Mouse (Mus musculus): ENCODE results near the gene Thra. TPM values are rescaled to one million over a fixed set of nuclear protein-coding genes. Genes with fewer than 3 reads are reported as not detected.

The Thra gene
- total and polyA plus RNA-seq, 3 experiments = 1.1 to 3.9 (median 3.8) TPM

GRCm38 (mm10) chr11:98804605-98805004 is 64.2 kb downstream of the Thra start, which contains the start of gene Casc3:
Gene Casc3, plus strand, starts transcription at chr11:98804905.
- Histone ChIP-seq H3K4me2 (ENCODE audit: insufficient read depth, low read depth, poor library complexity, severe bottlenecking) (no peak within 1 kb of the TSS), H3K4me1 (ENCODE audit: control insufficient read depth in 1 of 2, insufficient read depth in 2 of 2) (peaks cover 2 to 39% of the 10 kb centered on the region in 2 experiments; a peak in 3 of 4 replicates), H3K36me3 (replicated peaks in 1 of 2; ENCODE audit: control insufficient read depth in 1 of 2, insufficient read depth in 1 of 2, low read length in 1 of 2) (peaks cover 43 to 80% of the 10 kb centered on the region in 2 experiments), H3K4me3 (replicated peaks in 1 of 3; ENCODE audit: low read depth in 2 of 3, low read length in 2 of 3, poor library complexity in 1 of 3) (no peak within 1 kb of the TSS), H3K27ac (ENCODE audit: insufficient read depth, low read depth) (no peak within 1 kb of the TSS), H3K9me3 (replicated peaks; ENCODE audit: low read length) (no peaks in the 10 kb centered on the region), H3K9ac (ENCODE audit: insufficient read depth, low read depth) (no peak within 1 kb of the TSS), H3K79me2 (replicated peaks; ENCODE audit: control insufficient read depth, extremely low read depth, insufficient read depth, poor library complexity, severe bottlenecking) (peaks cover 2% of the 10 kb centered on the region; the same call in 1 of the 2 replicates), H3K27me3 (replicated peaks) (no peaks in the 10 kb centered on the region)
- TF ChIP-seq MAX (IDR thresholded peaks at IDR 0.05; ENCODE audit: low read length) (no peak), KAT2A (IDR thresholded peaks at IDR 0.05; ENCODE audit: insufficient replicate concordance, low read length) (no peak)
- in situ Hi-C loops (cut with MboI; ENCODE audit: low pct_ligation_motif_present, low pct_unique_long_range_greater_than_20kb, low sequenced_read_pairs) (no loop called here), dilution Hi-C loops (cut with MboI; ENCODE audit: extremely low pct_ligation_motif_present, extremely low pct_unique_long_range_greater_than_20kb, low sequenced_read_pairs) (no loop called here)
- no peak for DNase-seq (ENCODE audit: extremely low read depth)

- dilution Hi-C loops (cut with MboI; ENCODE audit: extremely low pct_ligation_motif_present, extremely low pct_unique_long_range_greater_than_20kb, low sequenced_read_pairs) (no loop called here), in situ Hi-C loops (cut with MboI; ENCODE audit: low pct_ligation_motif_present, low pct_unique_long_range_greater_than_20kb, low sequenced_read_pairs) (no loop called here)
- no peak for DNase-seq (ENCODE audit: extremely low read depth)
- H3K79me2 ChIP-seq (replicated peaks; ENCODE audit: control insufficient read depth, extremely low read depth, insufficient read depth, poor library complexity, severe bottlenecking) = peaks cover 31% of the 10 kb centered on the region
- H3K27ac ChIP-seq (ENCODE audit: insufficient read depth, low read depth) = no peak overlapping the region
- H3K27me3 ChIP-seq (replicated peaks) = no peaks in the 10 kb centered on the region
- H3K9me3 ChIP-seq (replicated peaks; ENCODE audit: low read length) = no peaks in the 10 kb centered on the region
- TF ChIP-seq ELF1 (IDR thresholded peaks at IDR 0.05; ENCODE audit: low read depth, low read length) = no peak
- TF ChIP-seq ZNF384 (IDR thresholded peaks at IDR 0.05; ENCODE audit: low read depth, low read length) = peak; percentile 52; the same call in 1 of the 2 replicates
- H3K4me1 ChIP-seq (ENCODE audit: control insufficient read depth in 1 of 2, insufficient read depth in 2 of 2) = peaks cover 2 to 65% of the 10 kb centered on the region in 2 experiments; a peak in 3 of 4 replicates
- peak overlapping the region; percentile 96 for H3K9ac ChIP-seq (ENCODE audit: insufficient read depth, low read depth)
- H3K36me3 ChIP-seq (replicated peaks in 1 of 2; ENCODE audit: control insufficient read depth in 1 of 2, insufficient read depth in 1 of 2, low read length in 1 of 2) = peaks cover 40 to 73% of the 10 kb centered on the region in 2 experiments
- peak overlapping the region; percentile 76; the same call in 1 of the 2 replicates for H3K4me2 ChIP-seq (ENCODE audit: insufficient read depth, low read depth, poor library complexity, severe bottlenecking)
- H3K4me3 ChIP-seq (replicated peaks in 1 of 3; ENCODE audit: low read depth in 2 of 3, low read length in 2 of 3, poor library complexity in 1 of 3) = no peak overlapping the region
Observed at GRCm38 (mm10) chr11:98808417-98808816, 68.0 kb downstream of the Thra start.

GRCm38 (mm10) chr11:98809457-98810290 is 69.2 kb downstream of the Thra start:
- in situ Hi-C loops (cut with MboI; ENCODE audit: low pct_ligation_motif_present, low pct_unique_long_range_greater_than_20kb, low sequenced_read_pairs) (no loop called here), dilution Hi-C loops (cut with MboI; ENCODE audit: extremely low pct_ligation_motif_present, extremely low pct_unique_long_range_greater_than_20kb, low sequenced_read_pairs) (no loop called here)
- Histone ChIP-seq H3K9me3 (replicated peaks; ENCODE audit: low read length) (no peaks in the 10 kb centered on the region), H3K79me2 (replicated peaks; ENCODE audit: control insufficient read depth, extremely low read depth, insufficient read depth, poor library complexity, severe bottlenecking) (peaks cover 43% of the 10 kb centered on the region), H3K27ac (ENCODE audit: insufficient read depth, low read depth) (peak overlapping the region; percentile 88), H3K4me2 (ENCODE audit: insufficient read depth, low read depth, poor library complexity, severe bottlenecking) (peak overlapping the region; percentile 95), H3K9ac (ENCODE audit: insufficient read depth, low read depth) (peak overlapping the region; percentile 97), H3K36me3 (replicated peaks in 1 of 2; ENCODE audit: control insufficient read depth in 1 of 2, insufficient read depth in 1 of 2, low read length in 1 of 2) (peaks cover 34 to 73% of the 10 kb centered on the region in 2 experiments), H3K4me3 (replicated peaks in 1 of 3; ENCODE audit: low read depth in 2 of 3, low read length in 2 of 3, poor library complexity in 1 of 3) (peak overlapping the region; percentile 75 to 87 (median 84)), H3K27me3 (replicated peaks) (no peaks in the 10 kb centered on the region), H3K4me1 (ENCODE audit: control insufficient read depth in 1 of 2, insufficient read depth in 2 of 2) (peaks cover 2 to 72% of the 10 kb centered on the region in 2 experiments; a peak in 3 of 4 replicates)
- DNase-seq (ENCODE audit: extremely low read depth) = peak; percentile 100
- TF ChIP-seq CHD2 (IDR thresholded peaks at IDR 0.05; ENCODE audit: low read length) = peak; percentile 68; the same call in 1 of the 2 replicates
- TF ChIP-seq NELFE (IDR thresholded peaks at IDR 0.05; ENCODE audit: low read depth, low read length) = peak; percentile 96
- TF ChIP-seq SIN3A (IDR thresholded peaks at IDR 0.05; ENCODE audit: low read length) = peak; percentile 70
- no peak for TF ChIP-seq RAD21 (IDR thresholded peaks at IDR 0.05; ENCODE audit: low read depth, low read length)
- peak; percentile 58; the same call in 1 of the 2 replicates for TF ChIP-seq MEF2A (IDR thresholded peaks at IDR 0.05; ENCODE audit: borderline replicate concordance, low read depth, low read length)
- TF ChIP-seq HCFC1 (IDR thresholded peaks at IDR 0.05; ENCODE audit: low read depth, low read length) = peak; percentile 83
- TF ChIP-seq EP300 (IDR thresholded peaks at IDR 0.05; ENCODE audit: low read length) = no peak
- TF ChIP-seq TBP (conservative IDR thresholded peaks at IDR 0.05; ENCODE audit: low read depth, low read length) = no peak
- TF ChIP-seq KAT2A (IDR thresholded peaks at IDR 0.05; ENCODE audit: insufficient replicate concordance, low read length) = 0 out of 2 replicates have a peak, but pooled peaks have one; percentile 14
- no peak for TF ChIP-seq MAFK (IDR thresholded peaks at IDR 0.05; ENCODE audit: insufficient replicate concordance, low read length)
- TF ChIP-seq CHD1 (IDR thresholded peaks at IDR 0.05; ENCODE audit: low read depth, low read length) = no peak; the same call in 1 of the 2 replicates
- peak; percentile 81 for TF ChIP-seq MXI1 (IDR thresholded peaks at IDR 0.05; ENCODE audit: low read depth, low read length)
- 0 out of 2 replicates have a peak, but pooled peaks have one; percentile 85 for TF ChIP-seq UBTF (IDR thresholded peaks at IDR 0.05; ENCODE audit: low read depth, low read length)
- TF ChIP-seq E2F4 (IDR thresholded peaks at IDR 0.05; ENCODE audit: insufficient replicate concordance, low read depth, low read length) = peak; percentile 65; the same call in 1 of the 2 replicates
- no peak for TF ChIP-seq ZKSCAN1 (IDR thresholded peaks at IDR 0.05; ENCODE audit: borderline replicate concordance, low read depth, low read length)
- TF ChIP-seq ETS1 (conservative IDR thresholded peaks at IDR 0.05; ENCODE audit: low read depth, low read length) = peak; percentile 81
- TF ChIP-seq NRF1 (IDR thresholded peaks at IDR 0.05; ENCODE audit: low read depth, low read length) = peak; percentile 61
- TF ChIP-seq USF2 (conservative IDR thresholded peaks at IDR 0.05; ENCODE audit: low read depth, low read length) = no peak
- TF ChIP-seq BHLHE40 (IDR thresholded peaks at IDR 0.05; ENCODE audit: low read depth, low read length) = peak; percentile 99
